Mouse (Mus musculus) kidney, adult 2 months (tissue): ENCODE measurements around the gene Hdac4.

Experiments
- CTCF ChIP-seq: fragments of 200-500 bp; conservative IDR thresholded peaks from 2 replicates; pipeline ENCODE4 v1.5.1; 2011; ENCODE audit warnings: low read depth, mild to moderate bottlenecking, control low read depth, low read length, moderate library complexity, mixed read lengths; ENCODE audit not compliant: insufficient read depth, insufficient read length
- POLR2A ChIP-seq: fragments of 200-500 bp; IDR thresholded peaks from one replicate; pipeline ENCODE4 v1.6.1; 2011; ENCODE audit warnings: low read depth, low read length, control low read depth

DNA sequence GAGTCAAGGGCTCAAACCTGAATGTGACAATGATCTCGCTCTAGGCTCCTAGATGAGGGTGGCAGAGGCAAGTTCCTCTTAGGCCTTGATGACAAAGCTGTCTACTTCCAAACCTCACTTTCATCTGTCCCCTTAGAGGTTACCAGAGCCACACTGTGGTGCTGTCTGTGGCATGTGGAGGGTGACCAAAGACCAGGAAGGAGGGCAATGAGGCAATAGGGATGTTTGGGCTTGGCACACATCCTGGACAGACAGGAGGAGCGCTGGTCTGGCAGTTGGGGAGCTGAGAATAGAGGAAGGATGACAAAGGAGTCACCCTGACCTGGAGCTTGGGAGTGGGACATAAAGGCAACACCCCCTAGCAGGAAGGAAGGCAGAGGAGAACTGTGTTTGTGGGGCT is 29.8 kb upstream of the Hdac4 start:
- no peak for TF ChIP-seq CTCF
- TF ChIP-seq POLR2A, result no peak
